Mouse (Mus musculus) kidney, postnatal 0 days (tissue): ENCODE data around the gene Thbs2. TPM values are rescaled to one million over a fixed set of nuclear protein-coding genes. Genes with fewer than 3 reads are reported as not detected.
"Not testable (repeated sequence)": the region's sequence is repeated elsewhere in the genome, so short reads cannot be mapped to it uniquely, and the experiment has no call there.

Source experiments
- ATAC-seq: fragments of 200-750 bp; cut with Nextera tagmentation; replicated peaks from 2 replicates; pipeline ENCODE4 v1.8.0; 2017; ENCODE audit warnings: low read depth, moderate number of reproducible peaks, moderate TSS enrichment, moderate library complexity; ENCODE audit not compliant: low FRiP score
- DNase-seq: peaks from one replicate; pipeline ENCODE4 v3.0.0-alpha.2; 2016; ENCODE audit warnings: low spot score
- H3K27ac ChIP-seq: fragments of 300-500 bp; sonication (generic); 2 replicates; pipeline ENCODE4 v1.5.1; 2014; ENCODE audit warnings: mild to moderate bottlenecking
- H3K27me3 ChIP-seq: fragments of 300-500 bp; sonication (generic); 2 replicates; pipeline ENCODE4 v1.6.1; 2014; ENCODE audit warnings: low read length, mixed read lengths; ENCODE audit not compliant: insufficient read depth
- H3K36me3 ChIP-seq: fragments of 300-500 bp; sonication (generic); 2 replicates; pipeline ENCODE4 v1.6.1; 2014; ENCODE audit warnings: low read length, mixed read lengths; ENCODE audit not compliant: insufficient read depth
- H3K4me1 ChIP-seq: fragments of 300-500 bp; sonication (generic); replicated peaks from 2 replicates; pipeline ENCODE4 v1.6.1; 2014; ENCODE audit warnings: antibody characterized with exemption, low read length, mixed read lengths; ENCODE audit not compliant: insufficient read depth
- H3K4me2 ChIP-seq: fragments of 300-500 bp; sonication (generic); 2 replicates; pipeline ENCODE4 v1.6.1; 2014; ENCODE audit warnings: mild to moderate bottlenecking, low read length, moderate library complexity, mixed read lengths
- H3K4me3 ChIP-seq: fragments of 300-500 bp; sonication (generic); replicated peaks from 2 replicates; pipeline ENCODE4 v1.5.1; 2014; ENCODE audit warnings: low read depth, low read length
- H3K9ac ChIP-seq: fragments of 300-500 bp; sonication (generic); 2 replicates; pipeline ENCODE4 v1.6.1; 2014; ENCODE audit warnings: low read depth, low read length
- H3K9me3 ChIP-seq: fragments of 300-500 bp; sonication (generic); replicated peaks from 2 replicates; pipeline ENCODE4 v1.6.1; 2016; ENCODE audit warnings: low read length, inconsistent platforms, mixed read lengths
- CTCF ChIP-seq: IDR thresholded peaks from 2 replicates; pipeline ENCODE4 v1.5.1; 2016; ENCODE audit warnings: antibody characterized with exemption, low read depth, mild to moderate bottlenecking, moderate library complexity
- WGBS: fragments of 180-500 bp; shearing (Covaris S2); extraction: QIAGEN DNeasy Blood & Tissue Kit; methylation state at CpG from one replicate; pipeline ENCODE4 v1.1.7; 2014; 5-methylcytosine and 5-hydroxymethylcytosine counted together
- polyA plus RNA-seq: library from polyadenylated mRNA; unstranded; fragments of >200 nt; fragmentation: Nextera tagmentation; extraction: Ambion mirVana; gene quantifications from 2 replicates; pipeline ENCODE4 v1.2.1, GENCODE M21; 2015

The Thbs2 gene
- polyA plus RNA-seq, 1 experiment from 2014 or later, result 24.6 TPM

DNA sequence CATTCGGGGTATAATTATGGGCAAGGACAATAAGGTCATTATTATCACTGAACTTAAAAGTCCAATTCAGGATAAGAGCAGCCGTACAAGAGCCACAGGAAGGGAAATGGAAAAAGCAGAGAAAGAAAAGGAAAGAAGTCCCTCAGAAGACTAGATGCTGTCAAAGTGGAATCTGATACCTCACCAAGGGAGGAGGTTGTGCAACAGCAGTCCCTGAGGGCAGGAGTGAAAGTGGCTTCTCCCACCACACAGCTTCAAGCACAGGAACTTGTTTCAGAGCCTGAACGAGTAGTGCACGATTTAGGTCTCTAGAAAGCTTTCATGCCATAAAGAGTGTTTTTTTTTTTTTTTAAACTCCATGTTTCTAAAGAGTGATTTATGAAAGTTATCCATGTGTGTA, 65.1 kb downstream of the Thbs2 start:
- no peaks in the 10 kb centered on the region for H3K36me3 ChIP-seq
- no peak for TF ChIP-seq CTCF
- no peak overlapping the region for H3K9ac ChIP-seq
- H3K27ac ChIP-seq, result no peak overlapping the region
- H3K9me3 ChIP-seq, result no peaks in the 10 kb centered on the region
- H3K27me3 ChIP-seq, result no peaks in the 10 kb centered on the region
- H3K4me1 ChIP-seq, result no peaks in the 10 kb centered on the region
- DNase-seq (peak; percentile 63), ATAC-seq (no peak)
- H3K4me2 ChIP-seq, result no peak overlapping the region
- WGBS, result 33% methylated on average over 4 of the region's 4 CpGs
- H3K4me3 ChIP-seq, result no peak overlapping the region

DNA sequence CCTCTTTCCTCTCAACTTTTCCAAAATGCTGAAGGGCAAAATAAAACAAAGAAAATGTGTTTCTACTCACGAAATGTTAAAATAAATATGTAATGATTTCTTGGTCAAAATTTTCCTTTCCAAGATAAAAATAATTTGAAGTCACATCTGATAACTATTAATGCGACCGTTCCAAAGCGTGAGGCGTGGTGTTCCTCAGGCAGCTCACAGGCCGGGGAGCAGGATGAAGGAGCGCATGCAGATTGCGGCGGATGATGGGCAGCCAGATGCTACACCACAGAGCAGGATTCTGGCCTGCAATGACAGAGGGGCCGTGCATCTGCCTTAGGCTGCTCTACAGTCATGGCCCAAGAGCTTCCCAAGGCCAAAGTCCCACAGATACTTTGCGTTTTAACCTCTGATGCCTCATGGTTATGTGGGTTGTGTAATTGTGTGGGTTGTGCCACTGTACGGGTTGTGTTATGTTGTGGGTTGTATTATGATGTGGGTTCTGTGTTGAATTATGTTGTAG, 66.2 kb downstream of the Thbs2 start:
- no peaks in the 10 kb centered on the region for H3K36me3 ChIP-seq
- WGBS, result 80% methylated on average over 12 of the region's 12 CpGs
- peak; percentile 31 for DNase-seq
- H3K4me3 ChIP-seq, result no peak overlapping the region
- no peaks in the 10 kb centered on the region for H3K27me3 ChIP-seq
- no peak overlapping the region for H3K9ac ChIP-seq
- ATAC-seq, result no peak
- no peak for TF ChIP-seq CTCF
- no peaks in the 10 kb centered on the region for H3K9me3 ChIP-seq
- H3K27ac ChIP-seq, result no peak overlapping the region
- no peak overlapping the region for H3K4me2 ChIP-seq
- H3K4me1 ChIP-seq, result no peaks in the 10 kb centered on the region

GRCm38 (mm10) chr17:14624433-14624832, 69.6 kb downstream of the Thbs2 start:
- DNase-seq (peak; percentile 56), ATAC-seq (no peak)
- Histone ChIP-seq H3K4me1 (no peaks in the 10 kb centered on the region), H3K27ac (no peak overlapping the region), H3K9me3 (no peaks in the 10 kb centered on the region), H3K4me2 (no peak overlapping the region), H3K4me3 (no peak overlapping the region), H3K27me3 (no peaks in the 10 kb centered on the region), H3K36me3 (no peaks in the 10 kb centered on the region), H3K9ac (no peak overlapping the region)
- TF ChIP-seq CTCF, result no peak
- whole genome bisulfite sequencing, result 26% methylated on average over 8 of the region's 8 CpGs

GRCm38 (mm10) chr17:14621006-14621405, 73.0 kb downstream of the Thbs2 start:
- not testable (repeated sequence) for H3K4me3 ChIP-seq, H3K4me1 ChIP-seq, H3K27ac ChIP-seq, DNase-seq, H3K4me2 ChIP-seq, ATAC-seq, H3K9ac ChIP-seq, H3K27me3 ChIP-seq, H3K36me3 ChIP-seq, H3K9me3 ChIP-seq

DNA sequence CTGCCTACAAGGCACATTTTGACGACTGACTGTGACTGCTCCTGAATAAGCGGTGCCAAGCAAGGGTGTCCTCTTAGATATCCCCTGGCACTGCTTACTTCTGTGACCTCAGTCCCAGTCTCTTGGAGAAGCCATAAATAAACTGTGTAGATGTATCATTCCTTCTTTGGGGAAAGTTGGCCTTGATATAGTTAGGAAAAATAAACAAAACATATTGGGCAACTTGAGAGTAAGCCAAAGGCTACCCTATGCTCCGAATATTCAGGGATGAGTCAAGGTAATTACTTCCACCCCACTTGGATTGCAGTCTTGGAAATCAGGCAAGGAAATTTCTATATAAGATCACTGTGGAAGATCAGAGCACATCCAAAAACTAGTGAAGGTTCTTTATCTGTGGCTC, 74.0 kb downstream of the Thbs2 start:
- no peak for TF ChIP-seq CTCF
- no peaks in the 10 kb centered on the region for H3K9me3 ChIP-seq
- no peak overlapping the region for H3K4me2 ChIP-seq
- no peaks in the 10 kb centered on the region for H3K36me3 ChIP-seq
- ATAC-seq, result no peak
- no peaks in the 10 kb centered on the region for H3K27me3 ChIP-seq
- 82% methylated on average over 3 of the region's 3 CpGs for WGBS
- no peak overlapping the region for H3K27ac ChIP-seq
- no peak for DNase-seq
- no peaks in the 10 kb centered on the region for H3K4me1 ChIP-seq
- H3K4me3 ChIP-seq, result no peak overlapping the region
- H3K9ac ChIP-seq, result no peak overlapping the region

DNA sequence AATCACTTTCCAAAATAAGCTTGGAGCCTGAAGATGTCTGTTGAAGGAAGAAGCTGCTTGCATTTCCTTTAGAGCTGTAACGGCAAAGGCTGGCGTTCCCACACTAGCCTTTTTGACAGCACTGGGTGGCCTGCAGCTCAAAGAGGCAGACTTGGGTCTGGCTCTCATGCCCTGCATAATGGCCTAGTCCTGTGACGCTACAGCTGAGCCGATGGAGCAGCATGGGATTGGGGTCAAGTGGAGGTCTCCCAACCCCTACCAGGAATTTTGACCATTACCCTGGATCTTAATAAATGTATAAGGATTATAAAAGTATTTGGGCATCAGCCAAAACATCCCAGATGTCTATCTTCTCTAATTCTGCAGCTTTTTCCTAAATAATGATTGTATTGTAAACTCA, 75.0 kb downstream of the Thbs2 start:
- Histone ChIP-seq H3K4me2 (no peak overlapping the region), H3K9me3 (no peaks in the 10 kb centered on the region), H3K36me3 (no peaks in the 10 kb centered on the region), H3K4me3 (no peak overlapping the region), H3K27ac (no peak overlapping the region), H3K9ac (no peak overlapping the region), H3K4me1 (no peaks in the 10 kb centered on the region), H3K27me3 (no peaks in the 10 kb centered on the region)
- ATAC-seq (no peak), DNase-seq (no peak)
- 59% methylated on average over 4 of the region's 4 CpGs for WGBS
- TF ChIP-seq CTCF, result no peak

Other genes starting within 250 kb of the Thbs2 start
- gene Wdr27, start 248.9 kb upstream of the Thbs2 start, polyA plus RNA-seq, result 10.1 and 16.3 TPM in 2 replicates
- 41.6 and 43.0 TPM in 2 replicates for gene 1600012H06Rik, start 248.9 kb upstream of the Thbs2 start, polyA plus RNA-seq